Mouse (Mus musculus) gonadal fat pad, adult 2 months (tissue): ENCODE measurements at regions not wholly inside any gene's neighbourhood (a gene's known extent, or its start where the extent isn't known, plus 50 kb on each side); places are given as distances from the start of the nearest gene placed in this dataset.
A peak's percentile ranks its signal among the peaks of the same experiment; 100 is the strongest.

Source experiments
- DNase-seq: peaks from one replicate; pipeline ENCODE4 v3.0.0-alpha.2; 2012; ENCODE audit warnings: low read depth

DNA sequence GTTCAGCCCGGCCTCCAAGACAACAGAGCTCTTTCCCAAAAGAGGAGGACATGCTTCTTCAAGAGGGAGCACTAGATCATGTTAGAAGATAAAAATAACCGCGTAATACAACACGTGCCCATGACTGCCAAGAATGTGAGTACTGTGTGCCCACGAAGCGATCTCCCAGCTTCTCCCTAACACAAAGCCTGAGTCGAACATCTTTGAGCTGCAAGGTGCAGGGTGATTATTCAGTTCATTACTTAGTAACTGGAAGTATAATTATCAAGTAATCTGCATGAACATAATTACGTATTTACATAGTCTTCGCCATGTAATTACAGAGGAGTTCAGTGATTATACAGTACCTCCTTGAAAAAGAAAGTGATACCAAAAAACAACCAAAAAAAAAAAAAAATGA is 269.7 kb downstream of the Efnb2 start:
- no peak for DNase-seq

DNA sequence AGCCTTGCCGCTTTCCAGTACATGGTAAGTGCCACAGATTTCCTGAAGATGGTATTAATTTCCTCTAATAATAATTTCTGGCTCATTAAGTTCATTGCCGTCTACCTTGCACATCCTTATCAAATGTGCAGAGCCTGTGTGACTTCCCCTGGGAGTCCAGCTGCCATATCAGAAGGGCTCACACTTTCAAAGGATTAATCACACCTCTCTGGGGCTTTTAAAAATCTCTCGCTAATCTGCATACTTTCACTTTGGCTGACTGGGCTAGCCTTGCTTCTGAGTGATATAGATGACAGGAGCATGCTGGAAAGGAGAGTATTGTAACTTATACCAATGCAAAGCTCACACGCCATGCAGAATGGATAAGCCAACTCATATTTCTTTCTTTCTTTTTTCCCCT is 282.8 kb downstream of the Efnb2 start:
- no peak for DNase-seq

DNA sequence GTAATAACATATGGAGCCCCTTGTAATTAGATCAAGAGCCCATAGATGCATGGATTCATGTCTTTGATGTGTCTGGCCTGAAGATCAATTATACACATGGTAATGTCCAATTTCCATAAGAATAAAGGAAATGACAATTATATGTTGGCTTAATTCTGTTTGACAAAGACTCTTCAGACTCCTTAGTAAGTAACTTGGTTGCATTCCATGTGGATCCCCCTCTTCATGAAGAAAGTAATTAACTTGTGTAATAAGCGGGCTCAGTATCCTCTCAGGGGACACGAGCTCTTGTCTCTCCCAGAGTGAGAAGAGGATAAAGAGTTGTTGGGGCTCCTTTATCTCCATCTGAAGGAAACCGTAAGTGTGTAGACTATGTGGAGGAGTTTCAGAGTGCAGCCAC is 284.3 kb downstream of the Efnb2 start:
- DNase-seq = no peak

DNA sequence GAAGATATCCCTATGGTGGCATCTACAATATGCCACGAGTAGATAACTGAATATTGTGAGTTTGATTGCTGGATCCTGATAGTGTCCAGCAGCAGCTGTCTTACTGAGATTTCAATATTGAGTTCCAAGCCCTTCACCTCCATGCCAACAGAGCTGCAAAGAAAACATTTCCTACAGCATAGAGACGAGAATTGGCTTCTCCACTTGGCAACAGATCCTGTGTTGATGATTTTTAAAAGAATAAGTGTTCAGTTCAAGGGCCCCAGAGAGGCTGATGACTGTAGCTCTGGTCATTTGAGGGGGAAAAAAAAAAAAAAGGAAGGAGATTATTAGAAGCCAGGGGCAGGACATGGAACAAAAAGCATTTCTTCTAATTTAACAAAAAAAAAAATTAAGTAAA is 284.7 kb downstream of the Efnb2 start:
- no peak for DNase-seq

DNA sequence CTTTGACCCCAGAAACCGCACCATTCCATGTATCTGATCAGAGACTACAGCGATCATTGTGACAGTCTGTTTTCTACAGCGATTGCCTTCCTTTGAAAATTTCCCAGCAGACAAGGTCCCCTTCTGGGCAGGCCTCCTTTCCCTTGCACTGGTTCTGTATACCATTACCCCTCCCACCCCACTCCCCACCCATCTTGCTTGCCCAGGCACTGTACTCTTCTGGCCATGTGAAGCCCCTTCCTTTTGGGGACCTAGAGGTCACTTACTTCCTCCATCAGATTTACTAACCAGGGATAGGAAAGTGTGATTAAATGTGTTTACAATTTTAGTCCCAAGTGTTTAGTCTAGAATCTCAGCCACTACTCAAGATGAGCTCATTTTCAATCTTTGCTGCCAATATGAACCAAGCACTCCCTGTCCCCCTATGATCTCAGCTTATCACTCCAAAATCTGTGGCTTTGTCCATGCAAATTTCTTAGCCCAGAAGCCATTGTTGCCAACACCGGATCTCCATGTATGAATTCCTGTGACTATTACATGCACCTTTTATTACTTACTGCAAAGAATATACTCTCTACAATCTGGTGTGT is 293.7 kb downstream of the Efnb2 start:
- DNase-seq = no peak

DNA sequence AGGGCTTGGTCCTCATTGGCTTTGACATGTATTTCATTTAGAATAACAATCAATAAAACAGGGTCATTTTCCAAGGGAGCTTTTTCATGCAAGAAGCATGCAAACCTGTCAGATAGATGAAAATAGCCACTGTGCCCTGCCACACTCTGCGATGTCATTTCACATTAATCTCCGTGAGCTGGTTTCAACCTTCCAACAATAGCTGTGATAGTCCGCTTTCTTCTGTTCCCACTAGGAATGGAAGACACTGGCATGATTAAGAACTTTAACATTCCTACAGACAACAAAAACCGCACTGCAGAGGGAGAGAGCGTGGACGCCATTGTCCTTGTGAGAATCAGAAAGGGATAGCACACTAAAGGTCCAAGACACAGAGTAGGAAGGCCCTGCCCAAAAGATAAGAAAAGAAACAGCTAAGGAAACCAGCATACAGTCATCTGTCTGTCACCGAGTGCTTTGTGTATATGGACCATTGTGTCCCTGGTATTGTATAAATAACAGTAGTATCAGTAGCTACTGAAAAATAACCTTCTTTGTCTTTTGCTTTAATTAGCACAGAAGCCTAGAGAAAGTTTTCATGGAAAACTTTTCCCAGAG is 299.0 kb downstream of the Efnb2 start:
- no peak for DNase-seq

DNA sequence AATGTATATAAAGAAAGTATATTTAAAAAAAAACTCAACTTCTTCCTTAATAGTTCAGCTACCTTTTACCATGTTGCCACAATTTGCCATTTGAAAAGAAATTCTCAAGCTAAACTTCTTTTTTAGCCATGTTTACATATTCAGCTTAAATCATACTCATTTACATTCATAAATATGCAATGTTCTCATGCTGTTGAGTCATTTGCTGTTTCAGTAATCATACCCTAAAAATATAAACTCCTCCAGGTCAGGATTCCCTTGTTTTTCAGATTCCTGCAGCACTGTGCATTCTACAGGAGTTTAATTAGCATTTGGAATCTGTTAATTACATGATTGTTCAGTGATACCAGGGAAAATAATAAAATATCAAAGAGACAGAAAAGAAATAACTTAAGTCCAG is 300.5 kb downstream of the Efnb2 start:
- no peak for DNase-seq

DNA sequence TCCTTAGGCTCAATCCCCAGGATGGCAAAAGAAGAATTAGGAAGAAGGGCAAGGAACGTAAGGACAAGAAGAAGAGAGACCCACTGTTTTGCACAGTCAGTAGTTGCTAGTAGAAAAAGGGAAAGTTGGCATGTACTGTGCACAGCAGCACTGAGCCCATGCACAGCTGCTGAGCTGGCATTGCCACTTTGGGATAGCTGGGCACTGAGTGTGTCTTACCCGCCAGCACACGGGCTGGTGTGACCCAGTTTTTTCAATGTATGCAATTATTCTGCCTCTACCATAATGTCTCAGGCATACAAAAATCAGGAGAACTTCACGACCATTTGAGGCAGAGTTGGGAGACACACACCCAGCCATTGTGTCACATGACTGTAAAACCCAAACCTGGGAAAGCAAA is 306.1 kb downstream of the Efnb2 start:
- DNase-seq = no peak

DNA sequence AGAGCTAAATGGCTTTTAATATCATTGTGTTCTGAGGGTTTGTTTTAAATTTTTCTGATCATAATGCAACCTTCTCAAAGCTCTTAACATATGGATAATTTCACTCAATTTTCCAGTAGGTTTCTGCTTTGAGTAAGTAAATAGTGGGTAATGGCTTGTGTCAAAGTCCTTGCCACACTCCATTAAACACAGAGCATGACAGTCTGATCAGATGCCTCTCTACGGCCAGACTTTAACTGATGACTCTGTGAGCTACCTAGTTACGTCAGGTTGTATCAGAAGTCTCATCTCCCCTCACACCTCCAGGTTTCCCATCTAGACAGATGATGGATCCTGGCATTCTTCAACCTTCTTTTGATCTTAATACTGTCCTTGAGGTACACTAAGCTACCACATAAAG is 316.4 kb downstream of the Efnb2 start:
- DNase-seq = no peak

DNA sequence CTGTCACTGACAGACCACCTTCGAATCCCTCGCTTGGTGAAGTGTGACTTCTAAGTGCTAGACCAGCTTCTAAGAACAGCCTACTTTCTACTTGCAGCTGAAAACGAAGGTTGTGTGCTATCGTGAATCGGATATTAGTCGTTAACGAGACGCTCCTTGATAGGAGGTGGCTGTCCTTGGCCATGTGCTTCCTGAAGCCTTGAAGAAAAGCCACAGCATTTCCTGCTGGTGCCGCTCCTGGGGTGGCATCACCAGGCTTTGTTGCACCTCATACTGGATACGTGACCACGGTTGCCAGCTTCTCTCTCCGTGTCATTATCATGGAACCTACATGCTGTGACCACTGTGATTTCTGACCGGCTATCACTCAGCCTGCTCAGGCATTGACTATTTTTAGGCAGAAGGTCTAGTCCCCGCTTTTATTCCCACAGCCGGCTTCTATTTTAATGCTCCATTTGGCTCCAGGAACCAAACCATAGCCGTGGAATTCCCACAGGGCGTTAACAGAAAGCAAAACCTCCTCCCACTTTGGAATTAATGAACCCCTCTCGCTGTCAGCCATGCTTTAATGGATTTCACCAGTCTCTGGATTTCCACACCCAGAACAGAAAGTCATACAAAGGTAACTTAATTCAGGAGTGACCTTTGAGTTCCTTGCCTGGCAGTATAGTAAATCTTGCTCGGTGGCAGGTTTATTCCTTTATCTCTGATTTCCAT is 325.6 kb downstream of the Efnb2 start:
- DNase-seq = no peak

DNA sequence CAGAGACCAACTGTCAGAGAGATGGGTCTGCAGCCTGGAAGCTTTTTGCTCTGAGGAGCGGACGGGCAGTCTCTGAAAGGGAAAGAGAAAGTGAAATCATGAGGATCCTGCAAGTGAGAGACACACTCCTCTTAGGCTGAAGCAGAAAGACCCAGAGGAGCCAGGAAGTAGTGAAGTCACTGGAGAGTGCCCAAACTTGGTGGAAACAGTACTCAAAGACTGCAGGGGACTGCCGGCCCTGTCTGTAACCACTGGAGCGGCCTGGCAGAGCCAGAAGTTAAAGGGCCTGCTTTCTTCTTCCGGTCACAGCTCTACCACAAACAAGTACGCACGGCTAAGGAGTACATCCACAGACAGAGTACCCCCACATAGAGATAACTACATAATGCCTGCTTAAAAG is 326.5 kb downstream of the Efnb2 start:
- no peak for DNase-seq

DNA sequence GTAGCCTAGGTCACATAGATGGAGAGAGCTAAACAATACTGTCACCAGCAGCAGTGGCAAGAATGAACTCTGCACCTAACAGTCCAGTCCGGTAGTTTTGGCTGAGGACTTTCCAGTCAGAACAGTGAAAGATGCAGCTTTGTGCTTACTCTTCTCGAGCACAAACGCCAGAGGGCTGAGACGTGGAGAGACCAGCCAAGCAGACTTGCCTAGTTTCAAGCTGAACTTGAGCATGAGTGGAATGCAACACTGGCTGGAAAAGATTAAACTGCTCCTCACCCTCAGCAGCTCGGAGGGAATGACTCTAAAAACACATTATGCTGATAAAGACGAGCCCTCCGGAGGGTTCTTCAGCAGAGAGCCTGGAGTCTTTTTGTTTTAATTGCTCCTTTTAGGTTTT is 329.8 kb downstream of the Efnb2 start:
- no peak for DNase-seq

DNA sequence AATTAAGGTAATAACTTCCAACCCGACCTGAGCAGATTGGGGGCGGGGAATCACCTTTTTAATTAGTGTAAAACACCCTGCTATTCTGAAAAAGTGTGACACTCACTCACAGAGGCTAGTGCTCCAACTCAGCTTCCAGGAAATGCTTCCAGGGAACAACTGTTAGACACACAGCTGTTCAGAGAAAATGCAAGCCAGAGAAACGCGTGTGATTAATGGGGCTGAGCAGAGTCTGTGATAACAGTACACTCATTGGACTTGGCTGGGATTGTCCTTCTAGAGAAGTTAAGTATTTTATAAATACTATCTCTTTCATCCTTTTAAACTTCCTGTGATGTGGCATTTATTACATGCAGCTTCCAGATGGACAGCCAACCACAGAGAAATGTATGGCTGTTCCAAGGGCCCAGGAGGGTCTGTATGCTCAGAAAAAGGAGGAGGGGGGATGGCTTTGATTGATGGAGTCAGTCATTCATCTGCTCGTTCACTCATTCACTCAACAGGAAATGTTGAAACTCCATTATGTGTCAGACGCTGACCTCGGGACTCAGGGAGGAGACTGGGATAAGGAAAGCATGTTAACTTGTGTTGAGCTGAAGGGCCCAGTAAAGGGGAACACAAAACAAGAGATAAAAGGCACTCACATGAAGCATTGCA is 332.9 kb downstream of the Efnb2 start:
- DNase-seq = no peak

DNA sequence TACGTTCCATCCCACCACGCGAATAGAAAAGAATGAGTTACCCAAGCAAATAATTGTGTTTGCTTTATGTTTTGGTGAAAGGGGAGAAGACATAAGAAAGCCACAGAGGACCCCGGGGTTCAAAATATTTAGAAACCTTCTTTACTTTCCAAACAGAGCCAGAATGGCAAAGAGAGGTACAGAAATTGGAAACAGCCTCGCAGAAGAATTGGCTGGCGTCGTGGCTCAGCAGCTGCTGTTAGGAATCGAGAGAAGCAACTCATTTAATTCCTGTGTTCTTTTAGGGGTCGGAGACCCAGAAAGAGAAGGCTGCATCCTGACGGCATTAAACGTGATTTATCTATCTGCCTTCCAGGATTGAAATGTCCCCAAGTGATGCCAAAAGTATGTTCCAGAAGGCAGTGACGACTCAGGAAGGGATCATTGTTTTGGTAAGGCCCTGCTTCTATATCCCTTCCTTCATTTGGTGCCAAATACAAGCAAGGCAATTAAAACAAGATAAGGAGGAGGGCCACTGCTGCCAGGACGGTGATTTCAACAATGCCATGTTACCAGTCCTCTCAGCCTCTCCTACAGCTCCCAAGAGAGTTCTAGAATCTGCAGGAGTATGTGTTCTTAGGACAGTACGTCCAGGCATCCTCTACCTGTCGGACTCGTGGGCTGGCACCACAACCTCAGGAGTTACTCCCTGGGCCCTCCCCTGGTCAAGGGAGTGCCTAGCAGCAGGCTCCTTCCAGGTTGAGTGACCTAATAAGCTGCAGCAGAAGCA is 334.8 kb downstream of the Efnb2 start:
- DNase-seq = no peak

DNA sequence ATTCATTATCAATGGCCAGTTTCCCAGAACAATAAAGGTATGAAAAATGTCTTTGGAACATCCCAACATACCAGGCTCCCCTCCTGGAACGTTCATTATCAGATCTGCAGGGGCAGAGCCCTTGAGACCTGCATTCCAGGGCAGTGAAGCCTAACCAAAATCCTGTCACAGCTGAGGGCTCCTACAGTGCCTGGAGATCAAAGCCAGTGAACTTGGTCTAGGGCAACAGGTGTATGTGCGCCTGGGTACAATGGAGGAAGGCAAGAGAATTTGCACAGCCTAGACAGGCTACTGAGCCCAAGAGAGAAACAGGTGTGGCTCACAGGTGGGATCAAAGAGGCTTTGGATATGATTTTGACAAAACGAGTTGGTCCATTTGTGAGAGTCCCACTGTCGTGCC is 335.6 kb downstream of the Efnb2 start:
- no peak for DNase-seq

DNA sequence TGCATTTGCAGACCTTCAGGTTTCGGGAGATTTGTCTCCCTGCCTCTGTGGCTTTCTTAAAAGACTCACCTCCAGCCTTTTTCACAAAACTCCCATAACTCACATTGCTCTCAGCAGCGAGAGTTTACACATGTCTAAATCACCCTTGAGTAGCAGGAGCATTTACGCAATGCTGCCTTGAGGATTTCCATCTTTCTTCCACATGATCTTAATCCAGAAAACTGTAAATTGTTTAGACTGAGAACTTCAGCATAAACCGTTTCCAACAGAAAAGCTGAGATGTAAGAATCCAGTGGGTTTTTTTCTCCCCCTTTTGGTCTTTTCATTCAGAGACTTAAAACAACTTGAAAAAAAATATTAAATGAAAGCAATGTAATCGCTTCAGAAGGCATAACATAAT is 336.5 kb downstream of the Efnb2 start:
- DNase-seq = no peak

DNA sequence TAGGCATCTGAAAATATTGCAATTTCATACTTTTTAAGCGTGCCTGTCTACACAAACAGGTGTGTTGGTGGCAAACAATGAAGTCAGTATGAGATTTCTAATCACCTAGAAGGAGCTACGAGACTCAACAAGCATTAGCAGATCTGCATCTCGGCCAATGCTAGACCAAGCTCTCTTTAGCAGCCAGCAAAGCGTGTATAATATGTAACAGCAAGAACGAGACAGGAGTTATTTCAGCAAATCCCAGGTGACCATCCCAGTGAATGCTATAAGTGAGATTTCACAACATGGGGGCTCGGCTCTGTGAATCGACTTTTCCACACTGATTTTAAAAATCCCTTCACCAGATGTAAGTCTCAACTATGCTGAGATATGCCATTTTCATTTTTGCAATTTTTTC is 352.8 kb downstream of the Efnb2 start:
- DNase-seq = no peak

DNA sequence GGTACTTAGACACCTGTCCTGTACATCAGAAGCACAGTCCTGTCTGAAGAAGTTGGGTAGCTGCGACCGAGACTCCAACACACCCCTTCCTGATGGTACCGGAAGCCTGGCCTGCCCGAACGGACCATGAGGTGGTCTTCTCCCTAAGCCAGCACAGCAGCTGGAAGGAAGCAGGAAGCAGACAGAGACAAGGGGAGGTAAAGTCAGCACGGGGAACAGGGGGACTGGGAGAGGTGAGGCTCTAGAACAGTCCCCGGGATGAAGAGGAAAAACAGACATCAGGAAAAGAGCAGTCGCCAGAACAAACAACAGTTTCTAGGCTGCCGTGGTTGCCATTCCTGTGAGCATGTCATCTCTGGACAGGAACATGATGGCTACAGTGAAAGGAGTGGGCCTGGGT is 353.6 kb downstream of the Efnb2 start:
- DNase-seq = no peak

DNA sequence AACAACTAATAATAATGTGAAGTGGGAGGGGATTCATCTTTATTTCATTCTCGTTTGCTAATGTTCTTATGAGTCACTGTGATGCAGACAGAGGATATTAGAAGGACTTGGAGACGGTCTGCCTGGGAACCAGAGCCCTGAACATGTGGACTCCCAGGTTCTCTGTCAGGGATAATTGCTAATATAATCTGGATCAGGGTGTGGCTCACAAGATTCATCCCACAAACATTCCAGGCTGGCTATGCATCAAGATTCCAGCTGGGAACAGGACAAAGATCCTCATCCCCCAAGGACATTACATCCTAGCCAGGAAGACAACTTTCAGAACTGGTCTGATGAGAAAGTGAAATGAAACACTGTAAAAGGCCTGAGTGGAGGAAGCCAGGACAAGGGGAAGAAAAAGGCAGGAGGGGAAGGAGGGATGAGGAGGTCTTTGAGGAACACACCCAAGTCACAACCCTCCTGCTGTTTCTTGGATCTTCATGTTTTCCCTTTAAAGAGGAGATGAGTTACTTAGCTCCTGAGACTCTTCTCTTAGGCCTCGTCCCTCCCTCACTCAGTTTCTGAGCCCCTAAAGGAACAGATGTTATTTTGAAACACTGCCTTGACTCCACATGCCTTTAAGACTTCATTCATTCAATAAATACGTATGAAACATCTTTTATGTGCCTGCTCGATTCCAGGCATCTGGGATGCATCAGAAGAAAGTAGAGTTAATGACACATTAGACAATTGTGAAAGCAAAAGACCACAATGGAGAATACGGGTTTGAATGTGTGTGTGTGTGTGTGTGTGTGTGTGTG is 360.9 kb downstream of the Efnb2 start:
- DNase-seq = peak; percentile 38

DNA sequence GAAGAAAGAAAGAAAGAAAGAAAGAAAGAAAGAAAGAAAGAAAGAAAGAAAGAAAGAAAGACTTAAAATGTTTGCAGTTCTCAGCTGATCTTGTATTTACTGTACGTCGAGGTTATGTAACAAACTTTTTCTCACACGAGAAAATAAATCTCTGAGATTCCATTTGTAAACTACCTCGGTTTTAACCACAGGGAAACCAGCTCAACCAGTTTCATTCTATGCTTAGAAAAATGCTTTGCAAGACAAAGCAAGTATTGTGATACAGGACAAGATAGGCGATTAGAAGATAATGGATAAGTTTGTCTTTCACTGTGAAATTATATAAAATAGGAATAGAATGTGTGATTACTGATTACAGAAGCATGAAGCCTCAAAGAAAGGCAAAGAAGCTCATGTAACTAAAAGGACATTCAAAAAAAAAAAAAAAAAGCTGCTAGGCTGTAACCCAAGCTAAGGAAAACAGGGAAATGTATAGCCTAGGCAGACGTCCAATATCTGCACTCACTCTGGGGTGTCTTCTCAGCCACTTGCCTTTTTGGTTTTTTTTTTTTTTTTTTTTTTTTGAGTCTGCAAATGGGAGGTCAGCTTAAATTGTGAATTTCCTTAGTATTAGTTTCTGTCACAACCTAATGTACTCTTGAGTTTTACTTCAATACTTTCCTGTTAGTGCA is 368.3 kb downstream of the Efnb2 start:
- no peak for DNase-seq

DNA sequence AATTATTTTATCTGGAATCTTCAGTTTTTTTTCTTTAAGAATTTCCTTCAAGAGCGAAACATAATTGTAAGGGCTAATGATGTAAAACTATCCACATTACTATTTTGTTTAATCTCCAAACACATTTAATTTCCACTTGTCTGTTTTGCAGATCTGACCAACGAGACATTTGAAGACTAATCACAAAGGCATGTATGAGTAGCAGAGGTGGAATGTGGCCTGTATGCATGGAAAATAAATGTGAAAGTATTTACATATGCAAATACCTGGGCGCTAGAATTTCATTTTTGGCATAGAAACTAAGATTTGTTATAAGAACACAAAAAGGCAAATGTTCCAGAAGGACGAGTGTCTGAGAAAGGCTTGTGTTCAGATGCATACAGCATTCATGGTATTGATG is 375.2 kb downstream of the Efnb2 start:
- DNase-seq = no peak
